Mouse (Mus musculus): ENCODE results near the gene Taar7b. TPM values are rescaled to one million over a fixed set of nuclear protein-coding genes. Genes with fewer than 3 reads are reported as not detected.

The Taar7b gene
- polyA plus RNA-seq, 1 experiment from 2014 or later: not detected

DNA sequence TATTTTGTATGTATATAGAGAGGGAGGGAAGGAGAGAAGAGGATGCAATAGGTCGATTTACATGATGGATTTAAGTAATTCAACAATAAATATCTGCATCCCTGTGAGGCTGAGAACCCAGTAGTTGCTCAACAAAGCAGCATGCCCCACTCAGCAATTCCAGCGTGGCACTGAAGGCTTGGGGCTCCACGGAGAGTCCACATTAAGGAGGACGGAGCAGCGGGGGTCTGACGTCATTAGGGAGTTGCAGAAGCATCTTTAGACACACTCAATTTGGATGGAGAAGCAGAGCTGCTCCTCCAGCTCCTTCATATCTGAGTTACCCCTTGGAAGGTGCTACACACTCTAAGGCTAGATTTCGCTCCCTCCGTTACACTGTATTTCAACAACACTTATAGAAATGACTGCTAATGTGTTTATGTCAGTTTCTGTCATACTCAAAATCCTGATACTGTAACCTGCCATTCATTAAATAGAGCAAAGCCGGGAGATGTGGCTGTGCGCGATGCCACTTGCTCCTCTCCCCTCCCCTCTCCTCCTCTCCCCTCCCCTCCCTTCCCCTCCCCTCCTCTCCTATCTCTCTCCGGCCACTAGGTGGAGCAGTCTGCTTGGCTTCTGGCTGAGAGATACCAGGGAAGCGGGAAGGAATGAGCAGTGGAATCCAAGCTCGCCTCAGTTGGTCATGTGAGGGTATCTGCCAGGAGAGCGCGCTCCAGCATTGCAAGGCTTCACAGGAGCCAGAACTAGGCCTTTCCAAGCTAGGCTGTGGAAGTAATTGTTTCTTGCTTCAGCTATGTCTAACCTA is 20.6 kb upstream of the Taar7b start:
- 34% methylated on average over 16 of the region's 16 CpGs for WGBS (ENCODE audit: insufficient replicate concordance)
- H3K27me3 ChIP-seq (ENCODE audit: control insufficient read depth, insufficient read depth, low read depth, low read length): no peaks in the 10 kb centered on the region
- no peak overlapping the region for H3K4me3 ChIP-seq (ENCODE audit: low read depth, low read length)
- H3K9ac ChIP-seq (ENCODE audit: low read depth, low read length): no peak overlapping the region
- ATAC-seq (ENCODE audit: low read depth): peak; percentile 41
- no peaks in the 10 kb centered on the region for H3K4me1 ChIP-seq (ENCODE audit: control insufficient read depth, low read depth, low read length)
- no peak overlapping the region for H3K4me2 ChIP-seq (ENCODE audit: low read depth, low read length)
- no peak overlapping the region for H3K27ac ChIP-seq (ENCODE audit: low read length)
- H3K9me3 ChIP-seq (replicated peaks; ENCODE audit: control insufficient read depth, low read length): no peaks in the 10 kb centered on the region
- no peaks in the 10 kb centered on the region for H3K36me3 ChIP-seq (ENCODE audit: control insufficient read depth, insufficient read depth)

DNA sequence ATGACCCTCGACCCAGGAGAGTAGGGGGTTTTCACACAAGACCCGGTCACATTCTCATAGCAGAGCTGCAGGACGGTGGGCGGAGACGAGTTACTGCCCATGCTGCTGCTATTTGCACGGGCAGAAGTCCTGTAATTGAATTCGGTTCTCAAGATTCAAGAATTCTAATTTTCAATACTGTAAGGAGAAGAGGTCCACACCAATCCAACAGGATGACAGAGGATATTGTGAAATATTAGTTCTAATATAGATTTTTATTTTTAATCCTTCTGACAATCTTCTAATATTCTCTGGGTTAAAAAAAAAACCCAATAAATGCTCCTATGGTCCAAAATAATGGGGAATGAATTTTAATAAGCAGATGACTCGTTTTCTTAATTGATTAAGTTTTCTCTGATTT is 14.2 kb upstream of the Taar7b start, which contains the start of gene Taar6:
Gene Taar6, minus strand, starts transcription at position 101 of the 400 bp plus-strand sequence.
- no peaks in the 10 kb centered on the region for H3K36me3 ChIP-seq (ENCODE audit: control insufficient read depth, insufficient read depth)
- 52% methylated on average over 8 of the region's 8 CpGs for WGBS (ENCODE audit: insufficient replicate concordance)
- H3K27me3 ChIP-seq (ENCODE audit: control insufficient read depth, insufficient read depth, low read depth, low read length): no peaks in the 10 kb centered on the region
- no peak within 1 kb of the TSS for H3K4me3 ChIP-seq (ENCODE audit: low read depth, low read length)
- H3K4me2 ChIP-seq (ENCODE audit: low read depth, low read length): no peak within 1 kb of the TSS
- no peak within 1 kb of the TSS for H3K9ac ChIP-seq (ENCODE audit: low read depth, low read length)
- H3K4me1 ChIP-seq (ENCODE audit: control insufficient read depth, low read depth, low read length): no peaks in the 10 kb centered on the region
- ATAC-seq (ENCODE audit: low read depth): no peak
- H3K27ac ChIP-seq (ENCODE audit: low read length): no peak within 1 kb of the TSS
- H3K9me3 ChIP-seq (replicated peaks; ENCODE audit: control insufficient read depth, low read length): no peaks in the 10 kb centered on the region

DNA sequence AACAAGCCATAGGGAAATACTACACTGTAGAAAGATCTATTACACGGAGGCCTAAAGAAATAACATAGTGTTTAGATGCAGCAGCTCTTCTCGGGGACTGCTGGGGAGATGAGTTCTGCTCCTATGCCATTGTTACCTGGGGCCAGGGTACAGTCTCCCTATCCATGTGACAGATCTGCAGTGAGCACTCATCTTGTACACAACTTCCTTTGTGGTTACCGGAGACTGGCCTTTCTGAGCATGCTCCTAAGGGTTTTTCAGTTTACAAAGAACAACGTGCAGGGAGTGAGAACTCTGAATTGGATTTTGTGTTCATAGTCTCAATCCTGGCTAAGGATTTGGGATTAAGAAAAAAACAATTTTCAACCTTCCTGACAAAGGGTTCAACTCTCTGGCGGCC is 13.3 kb upstream of the Taar7b start:
- ATAC-seq (ENCODE audit: low read depth): no peak
- no peaks in the 10 kb centered on the region for H3K9me3 ChIP-seq (replicated peaks; ENCODE audit: control insufficient read depth, low read length)
- WGBS (ENCODE audit: insufficient replicate concordance): 34% methylated on average over 5 of the region's 5 CpGs

DNA sequence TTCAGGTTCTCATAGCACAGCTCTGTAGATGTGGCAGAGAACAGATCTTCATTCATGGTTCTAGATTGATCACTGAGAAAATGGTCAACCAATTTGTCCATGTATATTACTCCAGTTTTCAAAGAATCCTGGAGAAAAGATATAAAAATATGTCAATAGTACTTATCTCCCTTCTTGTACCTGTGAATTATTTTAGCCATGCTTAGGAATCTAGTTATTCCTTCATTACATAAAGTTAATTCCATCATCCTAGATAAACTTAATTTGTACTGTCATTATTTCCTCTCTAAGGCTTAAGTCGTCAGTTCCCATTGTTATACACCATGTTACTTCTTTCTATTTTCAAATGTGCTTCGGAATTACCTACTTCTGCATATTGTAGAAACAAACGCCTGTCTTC is 6.4 kb upstream of the Taar7b start, which contains the start of gene Taar7a:
Gene Taar7a, minus strand, starts transcription at position 101 of the 400 bp plus-strand sequence.
- 71% methylated on average over 3 of the region's 3 CpGs for WGBS (ENCODE audit: insufficient replicate concordance)
- Histone ChIP-seq H3K4me2 (ENCODE audit: low read depth, low read length) (no peak within 1 kb of the TSS), H3K9me3 (replicated peaks; ENCODE audit: control insufficient read depth, low read length) (no peaks in the 10 kb centered on the region), H3K4me1 (ENCODE audit: control insufficient read depth, low read depth, low read length) (no peaks in the 10 kb centered on the region), H3K27ac (ENCODE audit: low read length) (no peak within 1 kb of the TSS), H3K4me3 (ENCODE audit: low read depth, low read length) (no peak within 1 kb of the TSS), H3K9ac (ENCODE audit: low read depth, low read length) (no peak within 1 kb of the TSS), H3K27me3 (ENCODE audit: control insufficient read depth, insufficient read depth, low read depth, low read length) (no peaks in the 10 kb centered on the region), H3K36me3 (ENCODE audit: control insufficient read depth, insufficient read depth) (no peaks in the 10 kb centered on the region)
- no peak for ATAC-seq (ENCODE audit: low read depth)

More for the DNA sequence above, 13.3 kb upstream of the Taar7b start:
- Histone ChIP-seq H3K9ac (ENCODE audit: low read depth, low read length) (no peak overlapping the region), H3K27me3 (ENCODE audit: control insufficient read depth, insufficient read depth, low read depth, low read length) (no peaks in the 10 kb centered on the region), H3K4me1 (ENCODE audit: control insufficient read depth, low read depth, low read length) (no peaks in the 10 kb centered on the region), H3K4me2 (ENCODE audit: low read depth, low read length) (no peak overlapping the region), H3K36me3 (ENCODE audit: control insufficient read depth, insufficient read depth) (no peaks in the 10 kb centered on the region), H3K4me3 (ENCODE audit: low read depth, low read length) (no peak overlapping the region), H3K27ac (ENCODE audit: low read length) (no peak overlapping the region)

DNA sequence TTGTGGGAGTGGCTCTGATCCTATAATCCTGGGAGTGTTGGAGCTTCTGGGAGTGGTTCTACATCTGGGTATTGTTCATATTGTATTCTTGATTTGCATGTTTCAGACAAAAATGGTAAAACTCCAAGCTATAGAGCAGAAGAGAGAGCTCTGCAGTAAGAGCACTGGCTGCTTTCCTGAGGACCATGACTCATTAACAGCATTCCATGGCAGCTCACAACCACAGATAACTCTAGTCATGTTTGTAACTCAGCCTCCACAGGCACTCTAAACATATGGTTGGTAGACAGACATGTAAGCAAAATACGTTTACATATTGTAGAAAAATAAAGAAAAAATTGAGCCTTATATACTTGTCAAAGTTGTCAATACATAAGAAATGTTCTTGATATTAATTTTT is 6.7 kb downstream of the Taar7b start:
- no peaks in the 10 kb centered on the region for H3K9me3 ChIP-seq (replicated peaks; ENCODE audit: control insufficient read depth, low read length)
- H3K4me3 ChIP-seq (ENCODE audit: low read depth, low read length): no peak overlapping the region
- H3K27ac ChIP-seq (ENCODE audit: low read length): no peak overlapping the region
- H3K4me2 ChIP-seq (ENCODE audit: low read depth, low read length): no peak overlapping the region
- WGBS (ENCODE audit: insufficient replicate concordance): 26% methylated on average over 1 of the region's 1 CpGs
- H3K27me3 ChIP-seq (ENCODE audit: control insufficient read depth, insufficient read depth, low read depth, low read length): no peaks in the 10 kb centered on the region
- H3K4me1 ChIP-seq (ENCODE audit: control insufficient read depth, low read depth, low read length): peaks cover 8% of the 10 kb centered on the region
- no peak for ATAC-seq (ENCODE audit: low read depth)
- H3K9ac ChIP-seq (ENCODE audit: low read depth, low read length): no peak overlapping the region
- no peaks in the 10 kb centered on the region for H3K36me3 ChIP-seq (ENCODE audit: control insufficient read depth, insufficient read depth)

DNA sequence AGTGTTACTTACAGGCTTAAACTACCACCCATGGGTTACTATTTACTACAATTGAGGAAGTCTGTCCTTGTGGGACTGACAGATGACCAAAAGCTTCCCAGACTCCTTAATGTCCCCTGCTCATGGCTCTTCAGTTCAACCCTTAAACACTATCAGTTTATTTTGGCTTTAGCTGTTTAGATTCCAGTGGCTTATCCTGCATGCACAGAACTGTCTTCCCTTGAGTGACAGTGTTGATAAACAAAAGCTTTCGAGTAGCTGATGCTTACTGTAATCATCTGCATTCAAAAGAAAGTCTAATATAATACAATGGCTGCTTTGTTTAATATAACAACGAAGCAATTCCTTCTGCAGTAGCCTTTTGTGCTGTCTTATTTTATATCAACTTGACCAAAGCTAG is 7.3 kb downstream of the Taar7b start:
- Histone ChIP-seq H3K36me3 (ENCODE audit: control insufficient read depth, insufficient read depth) (no peaks in the 10 kb centered on the region), H3K27me3 (ENCODE audit: control insufficient read depth, insufficient read depth, low read depth, low read length) (no peaks in the 10 kb centered on the region), H3K9me3 (replicated peaks; ENCODE audit: control insufficient read depth, low read length) (no peaks in the 10 kb centered on the region), H3K4me1 (ENCODE audit: control insufficient read depth, low read depth, low read length) (peaks cover 8% of the 10 kb centered on the region), H3K27ac (ENCODE audit: low read length) (no peak overlapping the region), H3K4me2 (ENCODE audit: low read depth, low read length) (0 out of 2 replicates have a peak overlapping the region, but pooled peaks have one; percentile 17), H3K4me3 (ENCODE audit: low read depth, low read length) (no peak overlapping the region), H3K9ac (ENCODE audit: low read depth, low read length) (no peak overlapping the region)
- ATAC-seq (ENCODE audit: low read depth): peak; percentile 81
- 20% methylated on average over 2 of the region's 2 CpGs for WGBS (ENCODE audit: insufficient replicate concordance)

DNA sequence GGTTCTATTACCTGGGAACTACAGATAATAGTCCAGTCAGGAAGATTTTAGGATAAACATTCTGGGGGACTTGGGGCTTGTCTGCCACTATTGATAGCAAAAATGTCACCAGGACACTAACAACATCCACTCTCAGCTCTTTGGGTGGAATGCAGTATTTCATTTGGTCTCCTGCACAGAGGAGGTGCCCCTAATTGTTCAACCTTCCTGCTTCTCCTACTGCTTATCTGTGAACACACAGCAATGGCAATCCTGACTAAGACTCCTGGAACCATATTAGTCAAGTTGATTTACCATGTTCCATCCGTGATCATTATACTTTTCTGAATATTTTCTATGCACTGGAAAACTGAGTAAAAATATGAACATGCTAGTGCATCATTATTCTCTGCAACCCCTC is 8.4 kb downstream of the Taar7b start:
- Histone ChIP-seq H3K9me3 (replicated peaks; ENCODE audit: control insufficient read depth, low read length) (no peaks in the 10 kb centered on the region), H3K27me3 (ENCODE audit: control insufficient read depth, insufficient read depth, low read depth, low read length) (no peaks in the 10 kb centered on the region), H3K4me1 (ENCODE audit: control insufficient read depth, low read depth, low read length) (peaks cover 8% of the 10 kb centered on the region), H3K4me2 (ENCODE audit: low read depth, low read length) (no peak overlapping the region), H3K9ac (ENCODE audit: low read depth, low read length) (no peak overlapping the region), H3K36me3 (ENCODE audit: control insufficient read depth, insufficient read depth) (no peaks in the 10 kb centered on the region), H3K4me3 (ENCODE audit: low read depth, low read length) (no peak overlapping the region), H3K27ac (ENCODE audit: low read length) (no peak overlapping the region)
- WGBS (ENCODE audit: insufficient replicate concordance): 45% methylated on average over 1 of the region's 1 CpGs
- ATAC-seq (ENCODE audit: low read depth): peak; percentile 39; the same call in 1 of the 2 replicates

DNA sequence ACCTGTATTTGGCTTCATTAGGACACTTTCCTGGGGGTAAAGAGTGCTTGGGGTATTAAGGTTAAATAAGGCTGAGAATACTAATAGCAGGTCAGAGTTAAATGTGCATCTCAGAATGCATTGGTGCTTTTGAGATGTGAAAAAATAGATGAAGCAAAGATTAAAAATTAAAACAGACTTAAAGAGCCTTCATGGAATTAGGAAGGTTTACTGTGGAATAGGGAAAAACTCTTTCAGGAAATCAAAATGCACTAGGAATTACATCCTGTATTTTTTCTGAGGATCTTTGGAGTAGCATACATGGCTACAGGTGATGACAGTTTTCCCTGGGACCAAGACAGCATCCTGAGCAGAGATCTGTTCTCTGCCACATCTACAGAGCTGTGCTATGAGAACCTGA is 27.2 kb downstream of the Taar7b start, which contains the start of gene Taar7d:
Gene Taar7d, plus strand, starts transcription at position 301 of the 400 bp plus-strand sequence.
- Histone ChIP-seq H3K36me3 (ENCODE audit: control insufficient read depth, insufficient read depth) (no peaks in the 10 kb centered on the region), H3K27ac (ENCODE audit: low read length) (no peak within 1 kb of the TSS), H3K9ac (ENCODE audit: low read depth, low read length) (no peak within 1 kb of the TSS), H3K9me3 (replicated peaks; ENCODE audit: control insufficient read depth, low read length) (no peaks in the 10 kb centered on the region), H3K27me3 (ENCODE audit: control insufficient read depth, insufficient read depth, low read depth, low read length) (no peaks in the 10 kb centered on the region), H3K4me3 (ENCODE audit: low read depth, low read length) (no peak within 1 kb of the TSS), H3K4me1 (ENCODE audit: control insufficient read depth, low read depth, low read length) (no peaks in the 10 kb centered on the region), H3K4me2 (ENCODE audit: low read depth, low read length) (no peak within 1 kb of the TSS)
- no peak for ATAC-seq (ENCODE audit: low read depth)

DNA sequence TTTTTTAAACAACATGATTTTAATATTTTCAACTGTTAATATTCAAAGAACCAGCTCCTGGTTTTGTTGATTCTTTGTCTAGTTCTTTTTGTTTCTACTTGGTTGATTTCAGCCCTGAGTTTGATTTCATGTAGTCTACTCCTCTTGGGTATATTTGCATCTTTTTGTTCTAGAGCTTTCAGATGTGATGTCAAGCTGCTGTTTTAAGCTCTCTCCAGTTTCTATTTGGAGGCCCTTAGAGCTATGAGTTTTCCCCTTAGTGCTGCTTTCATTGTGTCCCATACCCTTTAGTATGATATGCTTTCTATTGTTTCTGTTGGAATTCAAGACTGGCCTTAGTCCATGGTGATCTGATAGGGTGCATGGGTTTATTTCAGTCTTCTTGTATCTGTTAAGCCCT is 31.6 kb downstream of the Taar7b start:
- Histone ChIP-seq H3K4me1 (ENCODE audit: control insufficient read depth, low read depth, low read length) (no peaks in the 10 kb centered on the region), H3K4me3 (ENCODE audit: low read depth, low read length) (no peak overlapping the region)
- no peak for ATAC-seq (ENCODE audit: low read depth)

More for the DNA sequence above, 31.6 kb downstream of the Taar7b start:
- Histone ChIP-seq H3K4me2 (ENCODE audit: low read depth, low read length) (no peak overlapping the region), H3K9me3 (replicated peaks; ENCODE audit: control insufficient read depth, low read length) (no peaks in the 10 kb centered on the region), H3K27ac (ENCODE audit: low read length) (no peak overlapping the region), H3K9ac (ENCODE audit: low read depth, low read length) (no peak overlapping the region), H3K36me3 (ENCODE audit: control insufficient read depth, insufficient read depth) (no peaks in the 10 kb centered on the region), H3K27me3 (ENCODE audit: control insufficient read depth, insufficient read depth, low read depth, low read length) (no peaks in the 10 kb centered on the region)
